Mouse (Mus musculus) embryo, embryonic 10.5 days (tissue): Measurements from ENCODE around the gene Ovol1.

Source experiments
- DNase-seq: peaks from one replicate; pipeline ENCODE4 v3.0.0-alpha.2; 2015; ENCODE audit warnings: low spot score

The Ovol1 gene

GRCm38 (mm10) chr19:5568470-5569140 lies 8.2 kb upstream of the Ovol1 start:
- peak; percentile 96 for DNase-seq

- DNase-seq: peak; percentile 94
Measured at GRCm38 (mm10) chr19:5567534-5568469, 7.4 kb upstream of the Ovol1 start, which contains the start of gene Ap5b1. Ap5b1 (plus strand) TSS chr19:5568025.

DNA sequence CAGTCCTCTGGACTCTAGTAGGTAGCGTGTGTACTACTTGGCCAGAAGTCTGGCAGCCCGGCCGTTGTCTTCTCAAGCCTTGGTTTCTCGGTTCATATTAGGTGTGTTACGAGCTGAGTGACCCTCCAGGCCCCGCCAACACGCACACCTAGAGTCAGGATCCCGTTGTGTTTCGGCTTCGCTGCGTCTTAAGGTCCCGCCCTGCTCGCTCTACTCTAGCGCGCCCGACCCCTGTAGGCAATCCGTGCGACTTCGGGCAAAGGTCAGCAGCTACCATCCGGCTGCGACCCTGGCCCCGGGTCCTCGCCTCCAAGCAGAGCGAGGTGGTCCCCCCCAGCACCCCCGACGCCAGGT lies 6.7 kb upstream of the Ovol1 start:
- no peak for DNase-seq

GRCm38 (mm10) chr19:5566316-5566715 lies 5.9 kb upstream of the Ovol1 start:
- DNase-seq: no peak

- DNase-seq: no peak
Measured at GRCm38 (mm10) chr19:5562776-5563175, 2.3 kb upstream of the Ovol1 start.

DNA sequence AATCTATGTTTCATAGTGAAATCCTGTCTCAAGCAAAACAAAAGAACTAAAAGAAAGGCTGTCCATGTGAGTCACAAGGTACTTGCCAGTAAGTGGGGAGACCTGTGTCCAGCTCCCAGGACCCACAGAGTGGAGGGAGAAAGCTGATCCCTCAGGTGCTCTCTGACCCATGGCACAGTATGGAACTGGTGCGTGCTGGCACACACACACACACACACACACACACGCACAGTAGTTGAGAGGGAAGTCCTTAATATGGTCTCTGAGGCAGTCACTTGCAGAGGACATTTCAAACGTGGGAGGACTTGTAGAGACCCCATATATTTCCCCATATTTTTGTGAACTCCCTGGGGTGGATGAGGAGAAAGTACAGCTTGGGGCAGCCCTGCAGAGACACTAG lies 1.4 kb upstream of the Ovol1 start:
- peak; percentile 5 for DNase-seq

DNA sequence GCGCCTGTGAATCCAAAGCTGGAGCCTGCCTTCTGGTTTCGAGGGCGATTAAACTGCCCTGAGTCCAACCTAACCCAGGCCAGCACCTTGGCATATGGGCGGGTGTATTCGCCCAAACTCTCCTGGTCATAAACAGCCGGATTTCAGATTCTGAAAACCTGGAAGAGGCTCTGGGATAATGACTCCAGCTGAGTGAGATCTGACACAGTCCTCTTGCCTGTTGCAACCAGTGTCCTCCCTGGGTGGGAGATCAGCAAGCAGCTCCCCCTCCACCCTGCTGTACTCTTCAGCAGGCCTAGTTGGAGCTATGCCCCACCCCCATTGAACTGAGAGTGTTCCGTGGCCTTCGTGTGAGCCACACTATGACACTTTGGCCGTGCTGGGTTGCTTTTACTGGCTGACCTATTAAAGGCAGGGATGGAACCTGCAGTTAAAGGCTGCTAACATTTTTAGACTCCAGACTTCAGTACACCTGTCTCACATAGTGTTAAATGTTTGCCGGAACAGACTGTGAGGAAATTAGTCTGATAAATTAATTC lies 875 bp upstream of the Ovol1 start:
- peak; percentile 9 for DNase-seq

- peak; percentile 36 for DNase-seq
Measured at GRCm38 (mm10) chr19:5559631-5560456, 602 bp downstream of the Ovol1 start.

- no peak for DNase-seq
Measured at GRCm38 (mm10) chr19:5559229-5559628, 1.2 kb downstream of the Ovol1 start.

- no peak for DNase-seq
Measured at GRCm38 (mm10) chr19:5558770-5559169, 1.7 kb downstream of the Ovol1 start.

- no peak for DNase-seq
Measured at GRCm38 (mm10) chr19:5558169-5558568, 2.3 kb downstream of the Ovol1 start.

DNA sequence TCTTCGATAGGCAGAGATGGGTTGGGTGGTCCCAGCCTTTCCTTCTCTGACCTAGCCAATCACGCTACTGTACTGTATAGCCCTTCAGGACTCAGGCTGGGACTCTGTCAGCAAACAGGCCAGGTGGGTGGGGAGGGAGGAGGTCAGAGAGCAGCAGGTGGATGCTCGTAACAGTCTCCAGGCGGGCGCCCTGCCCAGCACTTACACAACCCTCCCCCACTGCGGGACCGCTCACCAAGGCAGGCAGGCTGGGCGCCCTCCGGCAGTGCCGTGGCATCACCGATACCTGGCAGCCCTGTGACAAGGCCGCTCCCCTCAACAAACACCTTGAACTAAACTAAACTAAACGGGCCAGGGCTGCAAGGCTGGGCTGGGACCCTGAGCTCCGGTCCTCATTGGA lies 6.2 kb downstream of the Ovol1 start:
- DNase-seq: no peak

DNA sequence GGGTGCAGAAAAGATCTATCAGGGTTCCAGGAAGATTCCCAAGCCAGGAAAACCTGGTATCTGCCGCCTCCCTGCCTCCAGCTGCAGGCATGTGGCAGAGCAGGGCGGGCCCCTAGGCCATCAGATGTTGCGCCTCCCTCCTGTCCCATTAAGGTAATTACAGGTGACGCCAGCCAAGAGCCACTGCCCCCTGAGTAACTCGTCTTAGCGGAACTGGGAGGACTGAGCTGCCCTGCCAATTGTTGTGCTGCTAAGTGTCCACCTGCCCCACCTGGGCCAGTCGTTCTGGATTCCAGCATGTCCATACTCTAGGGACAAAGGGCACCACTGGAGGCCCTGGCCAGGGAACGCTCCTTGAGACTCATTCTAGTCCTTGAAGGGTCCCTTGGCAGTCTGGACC lies 6.6 kb downstream of the Ovol1 start:
- DNase-seq: no peak

GRCm38 (mm10) chr19:5547471-5548056 lies 12.9 kb downstream of the Ovol1 start:
- DNase-seq: no peak

DNA sequence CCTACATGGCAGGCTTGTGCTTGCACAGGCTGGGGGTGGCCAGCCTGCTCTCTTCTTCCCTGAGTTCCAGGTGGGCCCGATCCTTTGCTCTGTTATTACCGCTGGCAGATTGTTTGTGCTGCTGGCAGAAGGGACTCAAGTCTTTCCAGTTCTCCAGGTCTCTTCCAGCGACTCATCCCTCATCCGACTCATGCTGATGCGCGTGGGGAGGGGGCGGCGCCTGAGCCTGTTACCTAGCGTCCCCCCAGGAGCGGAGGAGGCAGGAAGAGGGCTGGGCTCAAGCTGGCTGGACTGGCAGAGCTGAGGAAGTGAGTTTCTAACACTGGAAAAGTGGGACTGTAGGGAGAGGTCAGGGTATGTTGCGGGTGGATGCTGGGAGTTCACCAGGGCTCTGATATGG lies 16.4 kb downstream of the Ovol1 start:
- DNase-seq: no peak

DNA sequence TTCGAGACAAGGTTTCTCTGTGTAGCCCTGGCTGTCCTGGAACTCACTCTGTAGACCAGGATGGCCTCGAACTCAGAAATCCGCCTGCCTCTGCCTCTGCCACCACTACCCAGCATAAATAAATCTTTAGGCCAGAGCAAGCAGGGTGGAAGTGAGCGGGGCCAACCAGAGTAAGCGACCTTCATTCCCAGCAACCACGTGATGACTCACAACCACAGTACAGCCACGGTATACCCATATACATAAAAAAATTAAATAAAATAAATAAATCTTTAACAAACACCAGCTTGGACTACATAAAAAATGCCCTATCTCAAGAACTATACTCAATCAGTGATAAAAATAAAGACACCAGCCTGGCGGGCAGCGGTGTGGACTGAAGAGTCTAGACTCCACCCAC lies 17.1 kb downstream of the Ovol1 start:
- DNase-seq: no peak

- no peak for DNase-seq
Measured at GRCm38 (mm10) chr19:5538786-5539185, 21.7 kb downstream of the Ovol1 start.

DNA sequence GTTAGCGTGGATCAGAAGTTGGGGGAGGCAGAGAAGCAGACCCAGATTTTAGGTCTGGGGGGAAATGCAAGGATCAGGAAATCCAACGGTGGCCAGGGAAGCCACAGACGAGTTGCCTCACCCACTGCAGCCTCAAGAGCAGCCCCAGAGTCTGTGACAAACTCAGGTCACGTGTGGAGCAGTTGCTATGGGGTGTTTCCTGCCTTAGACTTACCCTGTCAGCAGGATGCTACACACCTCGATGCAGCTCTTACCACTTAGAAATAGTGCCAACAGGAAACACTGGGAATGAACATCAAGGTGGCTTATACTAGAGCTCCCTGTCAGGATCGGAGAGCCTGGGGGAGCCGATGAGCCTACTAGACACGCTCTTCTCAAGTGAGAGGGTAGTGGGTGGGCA lies 27.9 kb downstream of the Ovol1 start:
- DNase-seq: no peak

DNA sequence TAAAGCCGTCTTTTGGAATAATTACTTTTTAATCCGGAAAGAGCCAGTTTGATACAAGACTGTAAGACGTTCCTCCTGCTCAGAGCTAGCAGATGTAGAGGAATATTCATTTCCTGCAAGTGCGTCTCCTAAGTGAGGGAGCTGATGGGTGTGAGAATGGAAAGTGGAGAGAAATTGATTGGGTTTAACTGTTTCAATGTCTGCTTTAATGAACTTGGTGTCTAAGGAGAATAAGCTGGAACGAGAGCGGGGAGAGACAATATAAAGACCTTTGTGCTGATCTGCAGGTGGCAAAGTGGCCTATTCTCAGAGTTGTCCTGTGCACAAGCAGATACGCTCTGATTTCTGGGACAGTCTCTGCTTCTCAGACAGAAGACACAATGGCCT lies 30.3 kb downstream of the Ovol1 start:
- DNase-seq: peak; percentile 19

DNA sequence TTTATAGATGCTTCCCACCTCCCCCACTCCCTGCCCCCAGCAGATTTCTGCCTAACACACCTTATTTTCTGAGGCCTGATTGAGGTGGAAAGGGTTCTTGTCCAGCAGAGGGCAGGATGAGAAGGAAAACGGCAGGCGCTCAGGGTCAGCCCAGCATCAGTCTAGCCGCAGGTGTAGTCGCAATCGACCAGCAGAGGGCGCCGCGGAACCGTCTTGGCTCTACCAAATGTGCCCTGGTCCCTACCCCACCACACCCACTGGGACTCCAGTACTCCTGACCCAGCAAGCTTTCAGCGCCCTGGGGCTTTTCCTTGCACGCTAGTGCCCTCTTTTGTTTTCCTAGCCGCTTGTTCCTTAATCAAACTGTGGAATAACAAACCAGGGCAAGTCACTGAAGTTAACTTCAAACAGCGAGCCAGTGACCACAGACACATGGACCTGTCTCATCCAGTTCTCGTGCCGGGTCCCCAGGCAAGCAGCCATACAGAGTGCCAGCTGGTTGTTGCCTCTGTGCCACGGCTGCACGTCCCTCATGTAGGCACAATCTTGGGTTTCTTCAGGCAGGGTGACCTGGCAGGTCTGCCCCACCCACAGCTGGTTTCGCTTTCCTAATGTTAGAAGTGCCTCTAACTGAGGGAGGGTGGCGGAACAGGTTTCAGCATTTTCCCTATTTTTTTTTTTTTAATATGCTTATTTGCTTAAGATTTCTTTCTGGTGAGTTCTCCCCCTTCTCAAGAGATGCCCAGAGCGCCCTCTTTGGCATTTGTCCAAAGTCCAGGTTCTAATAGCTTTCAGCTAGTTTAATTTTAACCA lies 30.9 kb downstream of the Ovol1 start:
- peak; percentile 98 for DNase-seq

DNA sequence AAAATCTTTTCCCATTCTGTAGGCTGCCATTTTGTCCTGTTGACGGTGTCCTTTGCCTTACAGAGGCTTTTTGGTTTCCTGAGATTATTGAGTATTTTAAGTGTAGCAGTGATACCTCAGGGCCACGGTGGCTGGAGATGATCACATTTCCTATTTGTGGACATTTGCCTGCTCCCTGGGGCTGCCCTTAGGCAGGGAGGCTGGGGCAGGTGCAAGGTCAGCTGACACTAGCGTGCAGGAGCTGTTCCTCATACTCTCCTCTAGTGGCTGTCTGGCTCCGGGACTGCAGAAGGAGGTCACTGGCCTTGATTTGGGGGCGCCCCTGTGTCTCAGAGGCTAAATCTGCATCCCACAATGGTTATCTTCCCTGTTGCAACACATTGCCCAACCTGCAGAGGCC lies 35.2 kb downstream of the Ovol1 start:
- no peak for DNase-seq
